Mouse (Mus musculus): ENCODE results near the gene Adgrd1. TPM values are rescaled to one million over a fixed set of nuclear protein-coding genes. Genes with fewer than 3 reads are reported as not detected.

The Adgrd1 gene
- 18.5 TPM for polyA plus RNA-seq (2014; fragmentation: Illumina TruSeq; extraction: RNeasy Lipid Tissue Mini Kit (QIAGEN cat#74804); ENCODE audit: low read depth, low replicate concordance)

GRCm38 (mm10) chr5:129096511-129096910 is at the start of gene Adgrd1:
Adgrd1 (plus strand) TSS chr5:129096750.

Other genes starting within 250 kb of the Adgrd1 start
- gene Rimbp2, start 143.3 kb upstream of the Adgrd1 start, polyA plus RNA-seq (2014; fragmentation: Illumina TruSeq; extraction: RNeasy Lipid Tissue Mini Kit (QIAGEN cat#74804); ENCODE audit: low read depth, low replicate concordance): 0.29 TPM
- 21.2 TPM for gene Stx2, start 88.2 kb upstream of the Adgrd1 start, polyA plus RNA-seq (2014; fragmentation: Illumina TruSeq; extraction: RNeasy Lipid Tissue Mini Kit (QIAGEN cat#74804); ENCODE audit: low read depth, low replicate concordance)
- 159 TPM for gene Ran, start 76.7 kb upstream of the Adgrd1 start, polyA plus RNA-seq (2014; fragmentation: Illumina TruSeq; extraction: RNeasy Lipid Tissue Mini Kit (QIAGEN cat#74804); ENCODE audit: low read depth, low replicate concordance)